Mouse (Mus musculus) kidney, adult 2 months (tissue): Measurements from ENCODE around the gene Hacd3.

Experiments
- CTCF ChIP-seq: fragments of 200-500 bp; conservative IDR thresholded peaks from 2 replicates; pipeline ENCODE4 v1.5.1; 2011; ENCODE audit warnings: low read depth, mild to moderate bottlenecking, control low read depth, low read length, moderate library complexity, mixed read lengths; ENCODE audit not compliant: insufficient read depth, insufficient read length
- POLR2A ChIP-seq: fragments of 200-500 bp; IDR thresholded peaks from one replicate; pipeline ENCODE4 v1.6.1; 2011; ENCODE audit warnings: low read depth, low read length, control low read depth

GRCm38 (mm10) chr9:65064251-65064650 is 42.8 kb upstream of the Hacd3 start:
- TF ChIP-seq CTCF: no peak
- TF ChIP-seq POLR2A: no peak
